Mouse (Mus musculus): ENCODE measurements around the gene Dll4. TPM values are rescaled to one million over a fixed set of nuclear protein-coding genes. Genes with fewer than 3 reads are reported as not detected.

The Dll4 gene
- total RNA-seq, 2 experiments from 2014 or later: not detected

DNA sequence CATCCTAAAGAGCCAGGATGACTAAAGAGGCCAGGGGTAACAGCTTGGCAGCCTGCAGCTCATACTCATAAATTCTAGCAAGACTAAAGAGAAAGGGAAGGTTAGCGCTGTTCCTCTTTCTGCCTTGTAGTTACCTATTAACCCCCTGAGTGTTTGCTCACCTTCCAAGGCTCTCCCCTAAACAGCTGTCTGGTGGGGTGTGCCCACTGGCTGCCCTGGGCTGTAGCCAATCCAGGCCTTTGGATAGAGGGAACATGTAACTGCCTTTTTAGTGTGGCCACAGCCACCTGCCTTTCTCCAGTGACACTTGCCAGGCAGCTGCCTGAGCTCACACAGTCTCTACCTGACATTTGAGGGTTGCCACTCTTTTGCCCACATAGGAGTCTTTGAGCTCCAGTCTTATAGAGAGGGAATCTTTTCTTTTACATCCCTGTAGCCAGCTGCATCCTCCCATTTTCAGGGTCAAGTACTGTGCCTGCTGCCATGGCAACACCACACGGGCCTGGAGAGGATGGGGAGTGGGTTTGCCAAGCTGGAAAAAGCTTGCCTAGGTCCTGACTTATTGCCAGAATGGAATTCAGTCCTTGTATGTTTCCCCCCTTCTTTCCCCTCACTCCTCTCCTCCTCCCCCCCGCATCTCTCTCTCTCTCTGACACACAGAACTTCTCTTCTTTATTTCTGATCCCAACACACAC, 3.7 kb downstream of the Dll4 start:
- ATAC-seq (replicated peaks; ENCODE audit: low FRiP score, low TSS enrichment, poor library complexity, severe bottlenecking): no peak

DNA sequence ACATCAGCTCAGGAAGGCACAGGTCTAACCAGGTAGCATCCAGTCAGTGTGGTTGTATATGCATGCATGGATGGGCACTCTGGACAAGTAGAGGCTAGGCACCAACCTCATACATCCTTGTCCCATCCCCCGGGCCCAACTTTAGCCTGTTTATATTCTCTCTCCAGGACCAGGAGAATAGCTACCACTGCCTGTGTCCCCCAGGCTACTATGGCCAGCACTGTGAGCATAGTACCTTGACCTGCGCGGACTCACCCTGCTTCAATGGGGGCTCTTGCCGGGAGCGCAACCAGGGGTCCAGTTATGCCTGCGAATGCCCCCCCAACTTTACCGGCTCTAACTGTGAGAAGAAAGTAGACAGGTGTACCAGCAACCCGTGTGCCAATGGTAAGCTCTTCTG, 5.2 kb downstream of the Dll4 start:
- ATAC-seq (replicated peaks; ENCODE audit: low FRiP score, low TSS enrichment, poor library complexity, severe bottlenecking): no peak

DNA sequence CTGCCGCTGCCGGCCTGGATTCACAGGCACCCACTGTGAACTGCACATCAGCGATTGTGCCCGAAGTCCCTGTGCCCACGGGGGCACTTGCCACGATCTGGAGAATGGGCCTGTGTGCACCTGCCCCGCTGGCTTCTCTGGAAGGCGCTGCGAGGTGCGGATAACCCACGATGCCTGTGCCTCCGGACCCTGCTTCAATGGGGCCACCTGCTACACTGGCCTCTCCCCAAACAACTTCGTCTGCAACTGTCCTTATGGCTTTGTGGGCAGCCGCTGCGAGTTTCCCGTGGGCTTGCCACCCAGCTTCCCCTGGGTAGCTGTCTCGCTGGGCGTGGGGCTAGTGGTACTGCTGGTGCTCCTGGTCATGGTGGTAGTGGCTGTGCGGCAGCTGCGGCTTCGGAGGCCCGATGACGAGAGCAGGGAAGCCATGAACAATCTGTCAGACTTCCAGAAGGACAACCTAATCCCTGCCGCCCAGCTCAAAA, 6.6 kb downstream of the Dll4 start:
- no peak for ATAC-seq (replicated peaks; ENCODE audit: low FRiP score, low TSS enrichment, poor library complexity, severe bottlenecking)

- ATAC-seq (replicated peaks; ENCODE audit: low FRiP score, low TSS enrichment, poor library complexity, severe bottlenecking): no peak
Observed at GRCm38 (mm10) chr2:119334135-119334534, 8.6 kb downstream of the Dll4 start.

GRCm38 (mm10) chr2:119334964-119335525, 9.5 kb downstream of the Dll4 start:
- ATAC-seq (replicated peaks; ENCODE audit: low FRiP score, low TSS enrichment, poor library complexity, severe bottlenecking): no peak

DNA sequence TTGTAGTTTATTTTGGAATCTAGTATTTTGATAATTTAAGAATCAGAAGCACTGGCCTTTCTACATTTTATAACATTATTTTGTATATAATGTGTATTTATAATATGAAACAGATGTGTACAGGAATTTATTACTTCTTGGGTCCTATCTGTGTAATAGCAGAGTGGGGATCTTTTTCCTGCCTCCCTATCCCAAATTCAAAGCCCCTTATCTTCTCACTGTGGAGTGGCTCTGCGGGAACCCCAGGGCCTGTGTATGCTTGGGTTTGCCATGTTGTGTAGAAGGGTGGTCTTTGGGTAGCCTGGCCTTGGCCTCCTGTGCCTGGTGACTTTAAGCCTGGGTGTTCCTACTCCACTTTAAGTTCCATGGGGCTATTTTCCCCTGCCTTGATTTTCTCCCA, 10.0 kb downstream of the Dll4 start:
- ATAC-seq (replicated peaks; ENCODE audit: low FRiP score, low TSS enrichment, poor library complexity, severe bottlenecking): no peak

DNA sequence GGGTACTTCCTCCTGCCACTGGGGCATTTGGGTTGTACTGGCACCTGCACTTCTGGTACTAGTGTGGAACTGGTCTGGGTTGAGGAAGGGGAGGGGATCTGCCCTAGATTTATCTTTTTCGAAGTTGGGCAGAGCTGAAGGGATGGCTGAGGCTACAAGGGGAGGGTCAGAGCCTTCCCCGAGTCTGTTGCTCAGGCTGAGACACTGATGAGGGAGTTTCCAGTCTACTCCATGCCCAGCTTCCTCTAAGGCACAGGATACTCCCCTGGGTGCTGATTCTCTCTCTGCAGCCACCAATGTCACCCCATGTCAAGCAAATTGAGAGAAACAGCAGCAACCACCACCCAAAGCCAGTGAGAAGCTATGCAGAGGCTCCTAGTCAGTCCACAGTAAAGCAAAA, 10.4 kb downstream of the Dll4 start:
- no peak for ATAC-seq (replicated peaks; ENCODE audit: low FRiP score, low TSS enrichment, poor library complexity, severe bottlenecking)

DNA sequence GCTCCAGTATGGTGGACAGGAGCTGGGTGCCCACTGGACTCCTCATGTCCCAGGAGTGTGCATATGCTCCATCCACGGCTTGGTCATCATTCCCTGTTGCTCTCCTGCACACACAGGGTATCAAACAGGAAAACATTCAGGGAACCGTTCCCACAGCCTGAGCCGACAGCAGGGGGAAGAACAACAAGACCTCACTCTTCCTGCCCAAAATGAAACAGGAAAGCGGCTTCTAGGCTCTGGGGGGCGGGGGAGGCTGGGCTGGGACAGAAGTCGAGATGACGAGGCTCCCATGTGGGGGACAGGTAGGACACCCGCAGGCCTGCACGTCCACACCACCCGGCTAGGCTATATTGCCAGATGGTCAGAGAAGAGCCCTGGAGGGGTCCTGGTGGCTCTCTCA, 10.9 kb downstream of the Dll4 start:
- no peak for ATAC-seq (replicated peaks; ENCODE audit: low FRiP score, low TSS enrichment, poor library complexity, severe bottlenecking)

DNA sequence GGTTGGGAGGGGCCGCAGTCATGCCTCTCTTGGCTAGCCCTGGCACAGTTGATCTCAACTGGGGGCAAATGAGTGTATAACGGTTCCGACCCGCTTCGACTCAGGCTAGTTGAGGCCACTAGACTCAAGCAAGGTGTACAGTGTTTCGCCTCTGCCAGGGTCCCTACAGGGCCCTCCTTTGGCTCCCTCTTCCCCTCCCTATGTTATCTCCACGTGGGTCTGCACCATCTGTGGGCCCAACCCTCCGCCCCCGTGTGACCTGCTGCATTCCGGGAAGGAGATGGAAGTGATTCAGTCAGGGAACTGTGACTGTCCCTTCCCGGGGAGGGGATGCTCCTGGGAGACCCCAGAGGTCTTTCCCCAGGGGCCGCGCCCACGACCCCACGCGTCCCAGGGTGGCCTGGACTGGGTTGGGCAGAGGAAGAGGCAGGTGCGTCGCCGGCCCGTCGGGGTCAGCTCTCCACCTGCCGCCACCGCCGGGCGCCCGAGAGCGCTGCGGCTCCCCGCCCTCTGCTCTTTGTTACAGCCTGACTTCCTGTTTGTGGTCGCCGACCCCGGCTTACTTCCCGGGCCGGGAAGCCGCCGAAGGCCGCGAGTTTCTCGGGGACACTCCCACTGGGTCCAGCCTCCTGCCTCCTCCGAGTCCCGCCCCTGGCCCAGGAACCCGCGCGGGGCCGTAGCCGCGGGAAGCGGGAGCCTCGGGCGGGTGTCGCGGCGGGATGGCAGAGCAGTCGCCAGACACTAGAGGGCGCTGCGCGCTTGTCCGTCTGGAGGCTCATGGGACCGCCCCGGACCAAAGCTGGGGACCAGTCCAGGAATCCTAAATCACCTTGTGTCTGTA, 12.1 kb downstream of the Dll4 start:
- ATAC-seq (replicated peaks; ENCODE audit: low FRiP score, low TSS enrichment, poor library complexity, severe bottlenecking): peak; percentile 89

GRCm38 (mm10) chr2:119344537-119345138, 19.1 kb downstream of the Dll4 start:
- no peak for ATAC-seq (replicated peaks; ENCODE audit: low FRiP score, low TSS enrichment, poor library complexity, severe bottlenecking)

DNA sequence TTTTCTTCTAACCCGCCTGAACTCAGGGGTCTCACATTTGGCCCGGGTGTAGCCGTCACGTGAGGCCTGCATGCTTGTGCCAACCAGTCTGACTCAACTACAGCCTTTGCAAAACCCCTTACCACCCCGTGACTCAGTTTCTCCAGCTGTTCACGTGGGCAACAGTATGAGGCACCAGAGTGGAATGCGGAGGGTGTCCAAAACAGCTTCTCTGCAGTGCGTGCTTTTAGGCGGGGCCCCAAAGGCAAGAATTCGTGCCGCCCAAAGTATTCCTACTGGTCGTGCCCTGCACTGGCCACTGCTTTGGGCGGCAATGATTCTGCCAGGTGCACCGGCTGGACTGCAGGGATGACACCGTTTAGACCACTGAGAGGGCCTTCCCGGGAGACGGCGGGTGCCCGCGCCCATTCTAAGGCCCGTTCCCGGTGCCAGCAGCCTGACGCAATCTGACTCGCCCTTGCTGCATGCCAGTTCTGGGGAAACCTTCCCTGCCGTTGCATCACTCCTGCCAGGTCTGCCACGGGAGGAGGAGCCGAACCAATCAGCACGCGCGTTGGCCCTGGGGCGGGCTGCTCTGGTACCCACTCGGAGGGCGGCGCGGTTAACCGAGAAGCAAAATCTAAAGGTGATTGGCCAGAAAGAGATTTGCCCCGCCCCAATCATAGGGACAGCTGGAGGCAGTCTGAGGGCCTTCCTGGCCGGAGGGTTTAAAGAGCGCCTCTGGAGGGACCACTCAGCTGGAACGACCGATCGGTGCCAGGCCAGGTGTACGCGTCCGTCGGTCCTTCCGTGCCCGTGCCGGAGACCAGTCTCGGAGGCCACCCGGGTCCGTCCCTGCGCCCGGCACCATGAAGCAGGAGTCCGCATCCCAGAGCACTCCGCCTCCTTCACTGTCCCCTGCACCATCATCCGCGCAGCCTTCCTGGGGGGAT, 25.2 kb downstream of the Dll4 start, which contains the start of gene Chac1:
TSS of gene Chac1 (plus strand) at position 675 of the 932 bp plus-strand sequence.
- ATAC-seq (replicated peaks; ENCODE audit: low FRiP score, low TSS enrichment, poor library complexity, severe bottlenecking): peak; percentile 90

DNA sequence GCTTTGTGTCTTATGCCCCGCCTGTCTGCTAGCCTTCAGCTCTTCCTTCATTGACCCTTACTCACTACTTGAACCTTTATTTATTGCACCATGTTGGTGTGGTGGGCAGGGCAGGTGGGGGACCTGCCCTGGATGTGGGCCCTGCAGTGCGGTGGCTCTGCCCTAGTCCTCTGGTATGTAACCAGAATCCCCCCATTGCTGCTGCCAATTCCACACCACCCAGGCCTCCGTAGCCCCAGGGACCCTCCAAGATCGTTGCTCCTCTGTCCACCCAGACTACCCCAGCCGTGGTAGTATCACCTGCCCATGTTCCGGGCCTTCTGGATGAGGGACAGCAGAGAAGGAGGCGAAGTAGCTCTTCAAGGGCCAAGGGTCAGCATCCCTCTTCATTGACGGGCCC, 28.1 kb downstream of the Dll4 start:
- no peak for ATAC-seq (replicated peaks; ENCODE audit: low FRiP score, low TSS enrichment, poor library complexity, severe bottlenecking)

GRCm38 (mm10) chr2:119355089-119355488, 29.5 kb downstream of the Dll4 start:
- no peak for ATAC-seq (replicated peaks; ENCODE audit: low FRiP score, low TSS enrichment, poor library complexity, severe bottlenecking)

DNA sequence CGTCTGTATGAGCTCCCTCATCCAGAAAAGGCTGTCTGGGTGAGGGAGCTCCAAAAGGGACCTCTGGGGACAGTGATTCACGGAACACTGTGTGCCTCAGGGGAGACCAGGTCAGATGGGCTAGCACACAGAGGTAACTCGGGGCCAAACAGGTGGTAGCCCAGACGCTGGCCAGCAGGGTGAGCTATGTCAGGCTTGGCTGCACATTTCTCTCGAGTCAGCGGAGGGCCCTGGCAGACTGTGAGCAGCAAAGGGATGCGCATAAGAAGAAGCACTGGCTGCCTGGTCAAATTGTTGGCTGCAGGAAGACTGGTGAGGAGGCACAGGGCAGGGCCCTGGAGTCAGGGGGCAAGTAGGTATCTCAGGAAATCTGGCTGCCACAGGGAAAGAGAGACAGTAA, 30.1 kb downstream of the Dll4 start:
- no peak for ATAC-seq (replicated peaks; ENCODE audit: low FRiP score, low TSS enrichment, poor library complexity, severe bottlenecking)

- ATAC-seq (replicated peaks; ENCODE audit: low FRiP score, low TSS enrichment, poor library complexity, severe bottlenecking): no peak
Observed at GRCm38 (mm10) chr2:119356310-119356709, 30.7 kb downstream of the Dll4 start.

- no peak for ATAC-seq (replicated peaks; ENCODE audit: low FRiP score, low TSS enrichment, poor library complexity, severe bottlenecking)
Observed at GRCm38 (mm10) chr2:119356805-119357204, 31.2 kb downstream of the Dll4 start.

DNA sequence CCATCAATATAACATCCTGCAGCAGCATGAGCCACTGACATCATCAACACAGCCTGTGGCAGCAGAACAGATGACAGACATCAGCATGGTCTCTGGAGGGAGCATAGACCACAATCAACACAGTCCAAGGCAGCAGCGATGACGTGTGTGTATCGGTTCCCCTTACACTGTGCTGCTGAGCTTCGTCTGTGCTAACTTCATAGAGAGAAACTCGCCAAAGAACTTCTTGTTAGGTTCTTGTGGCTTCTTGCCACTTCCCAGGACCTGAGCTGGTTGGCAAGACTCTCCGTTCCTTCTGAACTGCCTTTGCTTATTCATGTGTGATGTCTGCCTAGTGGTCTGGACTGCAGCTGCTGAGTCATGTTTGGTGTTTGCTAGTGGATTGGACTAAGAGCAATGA, 32.7 kb downstream of the Dll4 start:
- ATAC-seq (replicated peaks; ENCODE audit: low FRiP score, low TSS enrichment, poor library complexity, severe bottlenecking): no peak

DNA sequence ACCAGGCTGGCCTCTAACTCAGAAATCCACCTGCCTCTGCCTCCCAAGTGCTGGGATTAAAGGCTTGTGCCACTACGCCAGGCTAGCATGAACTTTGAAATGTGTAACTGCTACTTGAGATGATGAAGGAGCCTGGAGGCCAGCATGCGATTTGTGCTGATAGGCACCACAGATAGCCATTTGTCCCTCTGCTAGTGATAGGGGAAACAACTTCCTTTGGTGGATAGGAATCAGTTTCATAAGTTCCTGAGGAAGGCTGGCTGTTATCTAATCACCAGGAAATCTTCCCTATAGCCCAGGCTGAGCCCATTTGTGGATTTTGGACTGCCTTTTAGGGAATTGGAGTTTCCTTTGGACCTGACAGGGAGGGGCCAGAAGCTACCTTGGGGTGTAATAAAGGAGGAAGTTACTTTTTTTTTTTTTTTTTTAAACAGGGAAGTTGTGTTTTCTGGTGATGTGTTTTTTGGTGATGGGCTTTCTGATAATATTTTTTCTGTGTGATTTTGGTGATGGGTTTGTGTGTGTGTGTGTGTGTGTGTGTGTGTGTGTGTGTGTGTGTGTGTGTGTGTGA, 34.2 kb downstream of the Dll4 start:
- no peak for ATAC-seq (replicated peaks; ENCODE audit: low FRiP score, low TSS enrichment, poor library complexity, severe bottlenecking)

GRCm38 (mm10) chr2:119364969-119365368, 39.4 kb downstream of the Dll4 start:
- no peak for ATAC-seq (replicated peaks; ENCODE audit: low FRiP score, low TSS enrichment, poor library complexity, severe bottlenecking)
